Mouse (Mus musculus) heart, adult 2 months (tissue): Measurements from ENCODE around the gene Ahdc1.

Experiments
- CTCF ChIP-seq: fragments of 200-600 bp; IDR thresholded peaks from 2 replicates; pipeline ENCODE4 v1.8.1; 2022; ENCODE audit warnings: antibody characterized with exemption, mild to moderate bottlenecking, moderate library complexity
- POLR2A ChIP-seq: fragments of 200-500 bp; IDR thresholded peaks from 2 replicates; pipeline ENCODE4 v1.6.1; 2011; ENCODE audit warnings: mild to moderate bottlenecking, low read depth, low read length, control low read depth; ENCODE audit not compliant: insufficient read depth

DNA sequence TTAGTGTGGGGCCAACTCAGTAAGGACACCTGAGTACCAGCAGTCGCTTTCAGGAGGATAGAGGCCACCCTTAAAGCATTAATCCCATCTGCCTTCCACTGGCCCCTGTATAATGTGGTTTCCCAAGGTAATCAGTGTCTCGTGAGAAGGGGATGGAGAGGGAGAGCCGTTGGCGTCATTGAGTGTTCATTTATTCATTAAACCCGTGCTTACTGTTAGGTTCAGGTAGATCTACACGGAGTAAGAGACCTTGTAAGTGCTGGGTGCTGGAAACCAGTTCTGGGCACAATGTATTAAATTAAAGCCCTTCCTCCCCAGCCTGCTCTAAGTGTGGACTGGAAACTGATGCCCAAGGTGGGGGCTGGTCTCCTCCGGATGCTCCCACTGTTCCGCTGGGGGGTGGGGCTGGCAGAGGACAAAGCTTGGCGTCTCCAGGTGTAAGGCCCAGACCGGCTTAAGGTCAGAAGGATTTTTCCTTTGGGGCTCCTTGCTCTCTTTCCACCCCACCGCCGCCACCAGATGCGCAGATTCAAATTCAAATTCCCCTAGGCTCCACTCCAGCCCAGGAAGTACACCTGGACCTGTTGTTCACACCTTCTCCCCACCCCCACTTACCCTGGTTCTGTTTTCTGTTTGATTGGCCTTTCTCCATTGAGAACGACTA lies 29.3 kb downstream of the Ahdc1 start:
- no peak for TF ChIP-seq CTCF
- no peak for TF ChIP-seq POLR2A
